Mouse (Mus musculus) gastrocnemius, adult 2 months (tissue): Measurements from ENCODE around the gene Supv3l1. TPM values are rescaled to one million over a fixed set of nuclear protein-coding genes. Genes with fewer than 3 reads are reported as not detected.
A peak's percentile ranks its signal among the peaks of the same experiment; 100 is the strongest.

Source experiments
- DNase-seq: peaks from one replicate; pipeline ENCODE4 v3.0.0; 2022
- H3K27ac ChIP-seq: fragments of 200-600 bp; 2 replicates; pipeline ENCODE4 v1.8.1; 2022; ENCODE audit warnings: mild to moderate bottlenecking
- H3K4me3 ChIP-seq: fragments of 200-600 bp; 2 replicates; pipeline ENCODE4 v1.8.1; 2022; ENCODE audit warnings: mild to moderate bottlenecking, moderate library complexity
- CTCF ChIP-seq: fragments of 200-600 bp; IDR thresholded peaks from 2 replicates; pipeline ENCODE4 v1.8.1; 2022; ENCODE audit warnings: antibody characterized with exemption, mild to moderate bottlenecking, moderate library complexity
- intact Hi-C: fragments of 180-260 bp; cut with DNase I; formaldehyde crosslinking; loops from one replicate; pipeline ENCODE4 v1.15.1; 2025
- total RNA-seq, 2 experiments: library from RNA; stranded (reverse); gene quantifications; 2 replicates each; pipeline ENCODE4 v1.2.3; 2021

Supv3l1 gene
- total RNA-seq, 2 experiments from 2014 or later = 14.5 to 21.4 TPM

- no peak for TF ChIP-seq CTCF
- Histone ChIP-seq H3K27ac (no peak overlapping the region), H3K4me3 (peak overlapping the region; percentile 39)
- intact Hi-C loops = no loop called here
- peak; percentile 68 for DNase-seq
Measured at GRCm38 (mm10) chr10:62404901-62405300, 44.6 kb downstream of the Supv3l1 start.

GRCm38 (mm10) chr10:62401641-62402111 lies 47.9 kb downstream of the Supv3l1 start:
- H3K27ac ChIP-seq = no peak overlapping the region
- peak; percentile 66 for DNase-seq
- TF ChIP-seq CTCF = no peak
- H3K4me3 ChIP-seq = no peak overlapping the region; the same call in 1 of the 2 replicates
- intact Hi-C loops = no loop called here

GRCm38 (mm10) chr10:62383011-62383410 lies 66.5 kb downstream of the Supv3l1 start:
- intact Hi-C loops = no loop called here
- peak; percentile 5; the same call in 1 of the 2 replicates for TF ChIP-seq CTCF
- no peak for DNase-seq
- H3K27ac ChIP-seq = no peak overlapping the region
- H3K4me3 ChIP-seq = no peak overlapping the region

- intact Hi-C loops = no loop called here
- no peak for DNase-seq
- H3K27ac ChIP-seq = no peak overlapping the region
- peak; percentile 39; the same call in 1 of the 2 replicates for TF ChIP-seq CTCF
- no peak overlapping the region for H3K4me3 ChIP-seq
Measured at GRCm38 (mm10) chr10:62380936-62381335, 68.6 kb downstream of the Supv3l1 start.

GRCm38 (mm10) chr10:62379808-62380207 lies 69.7 kb downstream of the Supv3l1 start, which contains the start of gene Hk1:
Hk1 (minus strand) TSS chr10:62379908.
- no peak within 1 kb of the TSS for H3K27ac ChIP-seq
- TF ChIP-seq CTCF = no peak
- intact Hi-C loops = no loop called here
- DNase-seq = no peak
- H3K4me3 ChIP-seq = no peak within 1 kb of the TSS

Other genes starting within 250 kb of the Supv3l1 start
- gene Tspan15, start 218.5 kb downstream of the Supv3l1 start, total RNA-seq = 1 to 10 TPM; 3.5 to 6.0 TPM
- gene Tacr2, start 197.3 kb downstream of the Supv3l1 start, total RNA-seq = not detected
- 1 to 10 TPM; 6.2 to 8.7 TPM for gene Hk1, start 69.8 kb downstream of the Supv3l1 start, total RNA-seq
- gene Hkdc1, start 27.2 kb downstream of the Supv3l1 start, total RNA-seq = not detected
- gene 4930507D05Rik, start 249 bp downstream of the Supv3l1 start, total RNA-seq = under 1 TPM; 0.11 to 0.13 TPM
- 10 to 100 TPM; 30.1 to 30.4 TPM for gene Vps26a, start 37.1 kb upstream of the Supv3l1 start, total RNA-seq
- gene Srgn, start 77.7 kb upstream of the Supv3l1 start, total RNA-seq = 10 to 100 TPM; 12.9 to 19.7 TPM
- gene Kif1bp, start 128.7 kb upstream of the Supv3l1 start, total RNA-seq = 10 to 100 TPM; 29.4 to 30.5 TPM
- 10 to 100 TPM; 31.3 to 34.7 TPM for gene Ddx21, start 152.5 kb upstream of the Supv3l1 start, total RNA-seq
- gene Ddx50, start 201.5 kb upstream of the Supv3l1 start, total RNA-seq = 10 to 100 TPM; 47.9 to 50.7 TPM